Mouse (Mus musculus) liver, embryonic 12.5 days (tissue): Measurements from ENCODE around the gene D6Ertd527e. TPM values are rescaled to one million over a fixed set of nuclear protein-coding genes. Genes with fewer than 3 reads are reported as not detected.

ENCODE experiments used
- ATAC-seq: fragments of 200-750 bp; cut with Nextera tagmentation; 2 replicates; pipeline ENCODE4 v1.8.0; 2017; ENCODE audit warnings: moderate number of reproducible peaks, mild to moderate bottlenecking, moderate library complexity
- H3K27ac ChIP-seq: fragments of 300-500 bp; sonication (generic); 2 replicates; pipeline ENCODE4 v1.5.1; 2016; ENCODE audit warnings: mild to moderate bottlenecking
- H3K27me3 ChIP-seq: fragments of 300-500 bp; sonication (generic); replicated peaks from 2 replicates; pipeline ENCODE4 v1.6.1; 2016; ENCODE audit warnings: mild to moderate bottlenecking, moderate library complexity
- H3K36me3 ChIP-seq: fragments of 300-500 bp; sonication (generic); 2 replicates; pipeline ENCODE4 v1.6.1; 2016; ENCODE audit warnings: mild to moderate bottlenecking, moderate library complexity
- H3K4me1 ChIP-seq: fragments of 300-500 bp; sonication (generic); 2 replicates; pipeline ENCODE4 v1.6.1; 2016
- H3K4me2 ChIP-seq: fragments of 300-500 bp; sonication (generic); 2 replicates; pipeline ENCODE4 v1.6.1; 2016; ENCODE audit warnings: mild to moderate bottlenecking, moderate library complexity
- H3K4me3 ChIP-seq: fragments of 300-500 bp; sonication (generic); 2 replicates; pipeline ENCODE4 v1.5.1; 2016; ENCODE audit warnings: mild to moderate bottlenecking, moderate library complexity
- H3K9ac ChIP-seq: fragments of 300-500 bp; sonication (generic); 2 replicates; pipeline ENCODE4 v1.6.1; 2016; ENCODE audit warnings: mild to moderate bottlenecking, moderate library complexity
- H3K9me3 ChIP-seq: fragments of 300-500 bp; sonication (generic); replicated peaks from 2 replicates; pipeline ENCODE4 v1.6.1; 2016; ENCODE audit warnings: mild to moderate bottlenecking, moderate library complexity
- WGBS: fragments of 180-500 bp; shearing (Covaris S2); methylation state at CpG from one replicate; pipeline ENCODE4 v1.1.7; 2016; ENCODE audit not compliant: insufficient replicate concordance; 5-methylcytosine and 5-hydroxymethylcytosine counted together
- polyA plus RNA-seq: library from polyadenylated mRNA; unstranded; fragments of >200 nt; fragmentation: Nextera tagmentation; extraction: Ambion mirVana; gene quantifications from 2 replicates; pipeline ENCODE4 v1.2.1, GENCODE M21; 2016

D6Ertd527e gene
- polyA plus RNA-seq, 1 experiment from 2014 or later: 0.08 TPM

DNA sequence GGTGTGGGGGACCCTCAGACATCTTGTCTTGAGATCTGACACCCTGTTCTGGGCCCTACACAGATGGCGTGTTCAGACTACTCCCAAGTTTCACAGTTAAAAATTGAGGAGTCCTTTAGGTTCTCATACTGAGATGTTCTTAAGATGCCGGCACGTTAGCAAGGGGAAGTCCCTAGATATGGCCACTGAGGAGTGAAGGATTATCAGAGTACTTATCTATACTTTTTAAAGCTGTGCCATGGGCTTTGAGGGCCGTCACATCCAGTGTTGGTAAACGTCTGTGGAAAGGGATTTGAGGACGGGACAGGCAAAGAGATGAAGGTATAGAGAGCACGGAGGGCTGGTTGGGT, 48.7 kb downstream of the D6Ertd527e start:
- no peak for ATAC-seq
- no peaks in the 10 kb centered on the region for H3K36me3 ChIP-seq
- no peak overlapping the region for H3K9ac ChIP-seq
- peaks cover 33% of the 10 kb centered on the region for H3K4me1 ChIP-seq
- peak overlapping the region; percentile 57; the same call in 1 of the 2 replicates for H3K27ac ChIP-seq
- H3K4me3 ChIP-seq: no peak overlapping the region
- H3K9me3 ChIP-seq: no peaks in the 10 kb centered on the region
- H3K27me3 ChIP-seq: peaks cover 2% of the 10 kb centered on the region; the same call in 1 of the 2 replicates
- peak overlapping the region; percentile 48 for H3K4me2 ChIP-seq
- 33% methylated on average over 7 of the region's 7 CpGs for WGBS

DNA sequence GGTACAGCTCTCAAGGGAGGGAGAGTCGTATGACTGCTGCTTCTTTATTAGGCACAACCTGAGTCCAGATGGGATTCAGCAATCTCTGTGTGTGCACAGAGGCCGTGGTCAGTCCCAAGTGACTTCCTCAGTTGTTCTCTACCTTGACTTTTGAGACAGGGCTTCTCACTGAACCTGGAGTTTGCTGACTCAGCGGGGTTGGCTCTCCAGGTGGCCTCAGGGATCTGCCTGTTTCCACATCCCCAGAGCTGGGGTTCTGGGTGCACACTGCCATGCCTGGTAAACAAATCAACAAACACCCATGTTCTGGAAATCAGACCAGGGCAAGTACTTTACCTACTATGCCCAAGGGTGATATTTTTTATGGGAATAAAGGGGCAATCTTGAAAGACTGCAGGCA, 49.3 kb downstream of the D6Ertd527e start:
- H3K9ac ChIP-seq: no peak overlapping the region
- WGBS: 73% methylated on average over 3 of the region's 3 CpGs
- no peak overlapping the region for H3K4me3 ChIP-seq
- H3K36me3 ChIP-seq: no peaks in the 10 kb centered on the region
- H3K27me3 ChIP-seq: peaks cover 5% of the 10 kb centered on the region; the same call in 1 of the 2 replicates
- H3K4me2 ChIP-seq: no peak overlapping the region
- no peak overlapping the region for H3K27ac ChIP-seq
- peaks cover 33% of the 10 kb centered on the region for H3K4me1 ChIP-seq
- no peaks in the 10 kb centered on the region for H3K9me3 ChIP-seq
- ATAC-seq: no peak

DNA sequence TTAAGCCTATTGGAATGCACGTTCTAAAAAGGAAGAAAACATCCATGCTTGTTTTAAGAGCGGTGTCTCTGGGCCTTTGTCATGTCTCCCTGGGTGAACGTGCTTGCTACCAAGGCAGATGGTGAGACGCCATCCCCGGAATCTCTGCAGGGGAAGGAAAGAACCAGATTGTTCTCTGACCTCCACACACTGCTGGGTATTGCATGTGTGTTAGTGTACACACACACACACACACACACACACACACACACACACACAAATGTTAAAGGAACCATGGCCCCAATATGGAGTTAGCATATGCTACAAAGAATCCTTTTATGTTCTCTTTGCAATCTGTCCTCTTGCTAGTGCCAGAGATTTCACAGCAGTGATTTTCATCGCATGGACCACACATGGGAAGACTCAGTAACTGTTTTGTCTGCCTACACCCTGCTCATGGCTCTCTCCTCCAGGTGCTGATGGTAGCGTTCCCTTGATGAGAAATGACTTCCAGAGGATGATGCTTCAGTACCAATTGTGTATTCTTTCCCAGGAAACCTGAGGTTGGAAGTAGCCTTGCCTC, 53.6 kb downstream of the D6Ertd527e start:
- Histone ChIP-seq H3K27me3 (peaks cover 20% of the 10 kb centered on the region; the same call in 1 of the 2 replicates), H3K4me1 (peaks cover 8% of the 10 kb centered on the region), H3K9ac (no peak overlapping the region), H3K4me3 (no peak overlapping the region), H3K9me3 (no peaks in the 10 kb centered on the region), H3K4me2 (no peak overlapping the region), H3K36me3 (no peaks in the 10 kb centered on the region), H3K27ac (no peak overlapping the region)
- 75% methylated on average over 7 of the region's 7 CpGs for WGBS
- no peak for ATAC-seq

DNA sequence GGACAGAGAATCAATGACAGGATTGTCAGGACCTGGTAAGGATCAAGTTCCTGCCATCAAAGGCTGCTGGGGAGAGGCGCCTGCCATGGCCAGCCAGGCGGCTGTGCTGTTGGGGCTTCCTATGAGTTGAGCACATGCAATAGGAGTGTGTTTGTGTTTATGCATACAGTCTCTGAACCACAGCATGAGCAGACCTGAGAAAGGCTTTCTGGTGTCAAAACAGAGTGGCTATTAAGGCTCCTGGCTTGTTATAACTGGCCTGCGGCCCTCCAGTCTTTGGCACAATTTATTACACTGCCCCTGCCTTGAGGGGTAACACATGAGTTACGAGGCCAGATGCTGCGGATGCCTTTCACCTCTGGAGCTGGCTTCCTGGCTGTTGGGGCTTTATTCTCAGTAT, 55.6 kb downstream of the D6Ertd527e start:
- Histone ChIP-seq H3K27ac (no peak overlapping the region), H3K4me3 (no peak overlapping the region), H3K4me1 (no peaks in the 10 kb centered on the region), H3K9ac (no peak overlapping the region), H3K9me3 (no peaks in the 10 kb centered on the region), H3K4me2 (no peak overlapping the region), H3K27me3 (peaks cover 22% of the 10 kb centered on the region; the same call in 1 of the 2 replicates), H3K36me3 (no peaks in the 10 kb centered on the region)
- 76% methylated on average over 5 of the region's 5 CpGs for WGBS
- ATAC-seq: no peak

DNA sequence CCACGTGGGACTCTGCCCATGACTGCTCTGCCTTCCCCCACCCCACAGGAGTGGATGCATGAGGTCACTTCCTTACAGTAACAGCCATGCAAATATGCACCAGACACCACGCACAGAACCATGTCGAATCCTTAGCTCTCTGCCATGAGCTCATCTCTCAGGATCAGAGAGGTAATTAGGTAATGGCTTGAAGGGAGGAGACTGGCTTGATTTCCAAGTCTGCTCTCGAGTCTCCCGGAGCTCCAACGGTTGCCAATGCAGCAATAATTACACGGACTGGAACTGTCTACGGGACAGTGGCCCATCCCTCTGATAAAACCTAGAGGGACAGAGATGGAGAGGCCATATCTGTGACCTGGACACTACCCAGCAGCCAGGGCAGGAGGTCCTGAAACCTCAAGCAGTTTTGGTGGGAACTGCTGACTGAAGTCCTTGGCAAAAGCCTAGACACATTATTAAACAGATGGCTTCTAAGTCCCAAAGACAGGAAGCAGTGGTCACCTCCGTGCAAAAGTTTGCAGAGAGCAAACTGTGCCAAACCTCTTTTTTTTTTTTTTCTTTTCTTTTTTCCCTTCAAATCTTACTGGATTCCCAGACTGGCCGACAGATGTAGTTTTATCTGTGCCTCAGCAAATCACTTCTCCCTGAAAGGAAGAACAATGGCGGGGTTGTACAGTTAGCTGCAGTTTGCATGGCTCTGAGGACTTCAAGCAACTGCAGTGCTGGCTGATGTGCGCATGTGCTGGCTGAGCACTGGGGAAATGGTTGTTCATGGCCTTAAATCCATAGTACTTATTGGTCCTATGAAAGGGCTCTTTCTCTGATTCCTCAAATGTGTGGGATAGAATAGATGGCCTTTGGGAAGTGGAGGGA, 57.1 kb downstream of the D6Ertd527e start:
- Histone ChIP-seq H3K4me2 (no peak overlapping the region), H3K9ac (no peak overlapping the region), H3K27me3 (peaks cover 22% of the 10 kb centered on the region), H3K36me3 (no peaks in the 10 kb centered on the region), H3K4me3 (no peak overlapping the region), H3K9me3 (no peaks in the 10 kb centered on the region), H3K27ac (no peak overlapping the region), H3K4me1 (no peaks in the 10 kb centered on the region)
- ATAC-seq: no peak
- 54% methylated on average over 12 of the region's 12 CpGs for WGBS

Other genes with a start within 250 kb of the D6Ertd527e start
- 65.2 and 66.9 TPM in 2 replicates for gene Nfu1, start 95.5 kb upstream of the D6Ertd527e start, polyA plus RNA-seq
- 8.7 and 9.2 TPM in 2 replicates for gene Gfpt1, start 61.9 kb upstream of the D6Ertd527e start, polyA plus RNA-seq
- gene Antxr1, start 231.1 kb downstream of the D6Ertd527e start, polyA plus RNA-seq: 0.64 and 0.93 TPM in 2 replicates
- not detected in 2 replicates for gene Gkn1, start 246.2 kb downstream of the D6Ertd527e start, polyA plus RNA-seq